Comparison of ENCODE assay signal across 26 mouse cellular contexts in the genomic region with DNA sequence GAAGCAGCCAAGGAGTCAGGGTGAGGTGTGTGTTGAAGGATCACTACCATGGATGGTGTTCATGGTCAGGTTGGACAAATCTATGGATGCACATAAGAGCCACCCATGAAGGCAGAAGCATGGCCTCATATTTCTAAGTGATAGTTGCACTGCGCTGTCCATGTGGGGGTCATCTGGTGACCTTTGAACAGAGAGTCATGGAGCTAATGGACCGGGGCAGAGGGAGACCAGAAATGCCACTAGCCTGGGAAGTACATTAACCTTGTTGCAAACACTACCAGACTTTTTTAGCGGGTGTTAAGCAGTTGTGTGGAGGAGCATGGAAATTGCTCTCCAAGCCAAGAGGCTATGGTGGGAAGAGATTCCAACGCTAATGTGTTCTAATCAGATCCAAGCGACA.
A peak's percentile ranks its signal among the peaks of the same experiment; 100 is the strongest.
DNase-seq lines count a peak whose midpoint lies in the region; ATAC-seq lines count a peak whose summit lies in the region.
"Had no signal": no experiment of that assay in that cellular context is flagged by ENCODE, and none has a peak within 500 bp of the region (broad histone marks: within the 10 kb centered on the region; RNA-seq: fewer than 3 reads in every experiment).

No protein-coding gene starts in this region.

- H3K27me3 ChIP-seq in kidney, embryonic 14.5 days (ENCODE audit: control insufficient read depth, insufficient read depth, low read length), result no peaks in the 10 kb centered on the region
- H3K27me3 ChIP-seq: embryonic facial prominence, embryonic 13.5 days; forebrain, embryonic 15.5 days; hindbrain, embryonic 13.5 days; Patski had no signal

- DNase-seq in kidney, adult 11 months, result peak; percentile 36
- DNase-seq in kidney, adult 8-10 months, result peak; percentile 48 to 49
- peak; percentile 12 for DNase-seq in kidney, postnatal 10 days
- DNase-seq in kidney, postnatal 36 days, result peak; percentile 48 to 53
- DNase-seq in MN1 (ENCODE audit: low spot score), result no peak
- DNase-seq in heart, adult 18-20 months, result no peak
- DNase-seq: adrenal gland, postnatal 10 days; adrenal gland, postnatal 36 days; cerebellum, adult 18-20 months; cerebellum, postnatal 10 days; cerebellum, postnatal 36 days; embryo, embryonic 11 days; gastrocnemius, postnatal 25 days; heart, adult 2 months; heart, postnatal 36 days had no signal

- H3K4me2 ChIP-seq in kidney, embryonic 14.5 days (replicated peaks; ENCODE audit: low read depth, low read length), result no peak overlapping the region
- H3K4me2 ChIP-seq: embryonic facial prominence, embryonic 13.5 days; forebrain, embryonic 12.5 days; forebrain, embryonic 15.5 days; hindbrain, embryonic 13.5 days had no signal

- no peaks in the 10 kb centered on the region for H3K4me1 ChIP-seq in kidney, embryonic 14.5 days (ENCODE audit: control insufficient read depth, insufficient read depth, low read length)
- H3K4me1 ChIP-seq: embryonic facial prominence, embryonic 10.5 days; embryonic facial prominence, embryonic 13.5 days; forebrain, embryonic 12.5 days; forebrain, embryonic 15.5 days; heart, embryonic 10.5 days; hindbrain, embryonic 13.5 days had no signal

- ATAC-seq in kidney, embryonic 14.5 days (ENCODE audit: low FRiP score, low TSS enrichment), result no peak
- ATAC-seq: forebrain, embryonic 15.5 days; hindbrain, embryonic 16.5 days; Patski had no signal

- 63% methylated on average over 5 of the region's 5 CpGs for WGBS in kidney, embryonic 14.5 days

- no peaks in the 10 kb centered on the region for H3K9me3 ChIP-seq in kidney, embryonic 14.5 days (ENCODE audit: control insufficient read depth, low read length)
- H3K9me3 ChIP-seq: embryonic facial prominence, embryonic 10.5 days; embryonic facial prominence, embryonic 13.5 days; forebrain, embryonic 12.5 days; forebrain, embryonic 15.5 days; heart, embryonic 10.5 days; hindbrain, embryonic 10.5 days; hindbrain, embryonic 13.5 days had no signal

- H3K36me3 ChIP-seq in kidney, embryonic 14.5 days (ENCODE audit: control insufficient read depth, insufficient read depth, low read length), result no peaks in the 10 kb centered on the region
- H3K36me3 ChIP-seq: embryonic facial prominence, embryonic 10.5 days; embryonic facial prominence, embryonic 13.5 days; forebrain, embryonic 12.5 days; forebrain, embryonic 15.5 days; heart, embryonic 10.5 days; hindbrain, embryonic 10.5 days; hindbrain, embryonic 13.5 days had no signal

- no peak overlapping the region for H3K4me3 ChIP-seq in kidney, embryonic 14.5 days (ENCODE audit: low read length)
- H3K4me3 ChIP-seq: embryonic facial prominence, embryonic 10.5 days; embryonic facial prominence, embryonic 13.5 days; erythroblast, embryonic 14.5 days; forebrain, embryonic 12.5 days; forebrain, embryonic 15.5 days; heart, adult 2 months; heart, embryonic 10.5 days; hindbrain, embryonic 10.5 days; hindbrain, embryonic 13.5 days had no signal

- no peak overlapping the region for H3K27ac ChIP-seq in kidney, embryonic 14.5 days (ENCODE audit: low read depth, low read length)
- H3K27ac ChIP-seq: embryonic facial prominence, embryonic 10.5 days; embryonic facial prominence, embryonic 13.5 days; forebrain, embryonic 12.5 days; forebrain, embryonic 15.5 days; heart, adult 2 months; heart, embryonic 10.5 days; hindbrain, embryonic 10.5 days; hindbrain, embryonic 13.5 days had no signal

- H3K9ac ChIP-seq in kidney, embryonic 14.5 days (ENCODE audit: low read depth, low read length), result no peak overlapping the region
- H3K9ac ChIP-seq: embryonic facial prominence, embryonic 13.5 days; forebrain, embryonic 12.5 days; forebrain, embryonic 15.5 days; hindbrain, embryonic 13.5 days had no signal

Comparison
In these comparisons a context has a peak if more than half of its experiments do, and no peak if none do; other contexts are left out.
1. DNase-seq: peak in kidney, adult 11 months (single experiment), kidney, adult 8-10 months (2 of 2), kidney, postnatal 10 days (single experiment) and kidney, postnatal 36 days (2 of 2); none in MN1 (single experiment) and heart, adult 18-20 months (0 of 2).